Mouse (Mus musculus): ENCODE data around the gene Igtp.

Gene Igtp

GRCm38 (mm10) chr11:58238840-58239791 is 39.8 kb downstream of the Igtp start:
- no peak for TF ChIP-seq GATA4 (IDR thresholded peaks at IDR 0.05; ENCODE audit: insufficient replicate concordance, low read length)

- TF ChIP-seq GATA4 (IDR thresholded peaks at IDR 0.05; ENCODE audit: insufficient replicate concordance, low read length): no peak
These were observed 47.9 kb downstream of the Igtp start for GRCm38 (mm10) chr11:58247294-58247693.

- no peak for TF ChIP-seq GATA4 (IDR thresholded peaks at IDR 0.05; ENCODE audit: insufficient replicate concordance, low read length)
These were observed 50.0 kb downstream of the Igtp start for GRCm38 (mm10) chr11:58249203-58249981.

- TF ChIP-seq GATA4 (IDR thresholded peaks at IDR 0.05; ENCODE audit: insufficient replicate concordance, low read length): no peak
These were observed 51.2 kb downstream of the Igtp start for GRCm38 (mm10) chr11:58250550-58250949.

GRCm38 (mm10) chr11:58254411-58254810 is 55.1 kb downstream of the Igtp start:
- no peak for TF ChIP-seq GATA4 (IDR thresholded peaks at IDR 0.05; ENCODE audit: insufficient replicate concordance, low read length)

Data from liver, adult (tissue).